Mouse (Mus musculus) C2C12 (cell line): ENCODE data around the gene Mrpl54.

Experiments used
- CTCF ChIP-seq: IDR thresholded peaks from one replicate; pipeline ENCODE4 v1.5.1; 2011; ENCODE audit not compliant: control insufficient read depth, insufficient read depth, insufficient read length
- FOSL1 ChIP-seq: IDR thresholded peaks from one replicate; pipeline ENCODE4 v1.8.0; 2011; ENCODE audit warnings: mild to moderate bottlenecking, low read length; ENCODE audit not compliant: poor library complexity, insufficient read depth, severe bottlenecking
- MAX ChIP-seq: IDR thresholded peaks from one replicate; pipeline ENCODE4 v1.6.1; 2011; ENCODE audit warnings: mild to moderate bottlenecking, control low read depth
- MYOG ChIP-seq: IDR thresholded peaks from one replicate; pipeline ENCODE4 v1.6.1; 2011; ENCODE audit not compliant: control insufficient read depth, insufficient read length; ENCODE audit errors: extremely low read depth
- USF1 ChIP-seq: IDR thresholded peaks from one replicate; pipeline ENCODE4 v1.6.1; 2011; ENCODE audit warnings: low read depth, mild to moderate bottlenecking, control low read depth, moderate library complexity

DNA sequence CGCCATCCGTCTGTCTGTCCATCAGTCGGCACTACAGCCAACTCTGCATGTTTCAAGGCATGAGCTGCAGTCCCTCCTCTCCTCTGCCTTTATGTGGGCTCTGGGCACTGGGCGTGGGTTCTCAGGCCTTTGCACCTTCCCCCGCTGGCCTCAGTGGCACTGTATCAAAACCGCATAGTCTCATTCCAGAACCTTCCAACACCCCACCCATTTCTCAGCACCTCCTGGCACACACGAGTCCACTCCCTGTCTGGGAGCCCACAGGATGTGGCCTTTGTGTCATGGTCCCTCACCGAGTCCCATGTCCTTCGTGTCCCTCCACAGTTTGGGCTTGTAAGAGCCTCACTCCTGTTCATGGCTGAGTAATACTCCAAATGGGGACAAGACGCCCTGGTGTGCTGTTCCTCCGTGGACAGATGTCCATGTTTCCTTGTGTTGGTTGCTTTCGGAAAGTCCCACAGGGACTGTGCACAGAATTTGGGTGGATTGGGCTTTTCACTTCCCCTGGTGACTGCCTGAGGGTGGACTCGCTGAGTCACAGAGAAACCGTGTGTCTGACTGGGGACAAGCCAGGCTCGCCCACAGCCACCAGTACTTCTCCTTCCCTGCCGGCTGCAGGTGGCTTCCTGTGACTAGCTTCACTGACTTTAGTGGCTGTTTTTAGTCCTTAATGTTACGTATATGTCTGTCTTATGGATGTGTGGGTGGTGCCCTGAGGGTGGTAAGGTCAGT is 31.8 kb upstream of the Mrpl54 start:
- no peak for TF ChIP-seq MYOG
- no peak for TF ChIP-seq CTCF
- TF ChIP-seq USF1, result no peak
- TF ChIP-seq MAX, result no peak
- TF ChIP-seq FOSL1, result no peak
